9 mouse cellular contexts compared by ENCODE assay signal in genomic region chr2:129947847-129948553, GRCm38 (mm10).
A peak's percentile ranks its signal among the peaks of the same experiment; 100 is the strongest.
DNase-seq lines count a peak whose midpoint lies in the region; ATAC-seq lines count a peak whose summit lies in the region.
"Had no signal": no experiment of that assay in that cellular context is flagged by ENCODE, and none has a peak within 500 bp of the region (broad histone marks: within the 10 kb centered on the region; RNA-seq: fewer than 3 reads in every experiment).

No protein-coding gene starts in this region.

- no peaks in the 10 kb centered on the region for H3K9me3 ChIP-seq in heart, embryonic 16.5 days (replicated peaks; ENCODE audit: control insufficient read depth, low read length)
- no peaks in the 10 kb centered on the region for H3K9me3 ChIP-seq in intestine, embryonic 14.5 days (ENCODE audit: control insufficient read depth, low read length)
- H3K9me3 ChIP-seq in midbrain, embryonic 13.5 days = no peaks in the 10 kb centered on the region

- peak; percentile 32; the same call in 1 of the 2 replicates for ATAC-seq in heart, embryonic 16.5 days (replicated peaks; ENCODE audit: extremely low read depth, insufficient read depth, low FRiP score)
- ATAC-seq in intestine, embryonic 14.5 days (replicated peaks; ENCODE audit: low FRiP score, low TSS enrichment, low read depth) = no peak
- no peak for ATAC-seq in midbrain, embryonic 13.5 days

- H3K4me1 ChIP-seq in heart, embryonic 16.5 days (ENCODE audit: control insufficient read depth, insufficient read depth, low read length) = peaks cover 2% of the 10 kb centered on the region; the same call in 1 of the 2 replicates
- H3K4me1 ChIP-seq in intestine, embryonic 14.5 days (replicated peaks; ENCODE audit: control insufficient read depth, insufficient read depth, low read length) = 0 out of 2 replicates have a peak, but pooled peaks cover 3% of the 10 kb centered on the region
- H3K4me1 ChIP-seq in midbrain, embryonic 13.5 days (replicated peaks) = peaks cover 5% of the 10 kb centered on the region; the same call in 1 of the 2 replicates

- peak overlapping the region; percentile 65 for H3K9ac ChIP-seq in heart, embryonic 16.5 days (ENCODE audit: low read length)
- H3K9ac ChIP-seq in intestine, embryonic 14.5 days (ENCODE audit: low read length) = no peak overlapping the region
- peak overlapping the region; percentile 50; the same call in 1 of the 2 replicates for H3K9ac ChIP-seq in midbrain, embryonic 13.5 days (replicated peaks)

- no peaks in the 10 kb centered on the region for H3K27me3 ChIP-seq in heart, embryonic 16.5 days (ENCODE audit: control insufficient read depth, insufficient read depth, low read length)
- H3K27me3 ChIP-seq in intestine, embryonic 14.5 days (replicated peaks; ENCODE audit: control insufficient read depth, insufficient read depth, low read length) = no peaks in the 10 kb centered on the region
- H3K27me3 ChIP-seq in midbrain, embryonic 13.5 days = no peaks in the 10 kb centered on the region

- intact Hi-C loops in heart, postnatal 10 days (cut with DNase I) = no loop called here

- H3K27ac ChIP-seq in heart, embryonic 16.5 days (ENCODE audit: low read length) = peak overlapping the region; percentile 39
- H3K27ac ChIP-seq in intestine, embryonic 14.5 days (ENCODE audit: low read depth) = no peak overlapping the region
- no peak overlapping the region for H3K27ac ChIP-seq in midbrain, embryonic 13.5 days

- no peak for DNase-seq in heart, postnatal 10 days
- peak; percentile 40 for DNase-seq in embryo, embryonic 10.5 days (ENCODE audit: low spot score)
- no peak for DNase-seq in intestine, embryonic 14.5 days (ENCODE audit: low spot score)
- DNase-seq in gastrocnemius, adult 8-10 months (ENCODE audit: low spot score in 2 of 2) = no peak
- DNase-seq in layer of hippocampus, postnatal 25 days (ENCODE audit: extremely low spot score in 1 of 2, low spot score in 1 of 2) = no peak
- no peak for DNase-seq in layer of hippocampus, adult 9-11 months

- WGBS in heart, embryonic 16.5 days = 38% methylated on average over 20 of the region's 20 CpGs
- WGBS in intestine, embryonic 14.5 days = 49% methylated on average over 20 of the region's 20 CpGs
- 37% methylated on average over 20 of the region's 20 CpGs for WGBS in midbrain, embryonic 13.5 days

- peak overlapping the region; percentile 63 for H3K4me2 ChIP-seq in heart, embryonic 16.5 days (ENCODE audit: low read depth, low read length)
- H3K4me2 ChIP-seq in intestine, embryonic 14.5 days (ENCODE audit: low read length) = peak overlapping the region; percentile 39
- peak overlapping the region; percentile 45 for H3K4me2 ChIP-seq in midbrain, embryonic 13.5 days (replicated peaks)

- H3K4me3 ChIP-seq in heart, embryonic 16.5 days (ENCODE audit: low read length) = peak overlapping the region; percentile 40
- no peak overlapping the region for H3K4me3 ChIP-seq in intestine, embryonic 14.5 days (ENCODE audit: low read depth, low read length)
- peak overlapping the region; percentile 18 for H3K4me3 ChIP-seq in midbrain, embryonic 13.5 days (replicated peaks)
- H3K4me3 ChIP-seq: erythroblast, embryonic 14.5 days had no signal

- H3K36me3 ChIP-seq in heart, embryonic 16.5 days (ENCODE audit: control insufficient read depth, insufficient read depth) = no peaks in the 10 kb centered on the region
- H3K36me3 ChIP-seq in intestine, embryonic 14.5 days (ENCODE audit: control insufficient read depth, insufficient read depth, low read length) = no peaks in the 10 kb centered on the region
- no peaks in the 10 kb centered on the region for H3K36me3 ChIP-seq in midbrain, embryonic 13.5 days
